Mouse (Mus musculus) lung, postnatal 10 days (tissue): ENCODE results near the gene Ptpn4.

Experiments
- DNase-seq: peaks from one replicate; pipeline ENCODE4 v3.0.0; 2021

The Ptpn4 gene

DNA sequence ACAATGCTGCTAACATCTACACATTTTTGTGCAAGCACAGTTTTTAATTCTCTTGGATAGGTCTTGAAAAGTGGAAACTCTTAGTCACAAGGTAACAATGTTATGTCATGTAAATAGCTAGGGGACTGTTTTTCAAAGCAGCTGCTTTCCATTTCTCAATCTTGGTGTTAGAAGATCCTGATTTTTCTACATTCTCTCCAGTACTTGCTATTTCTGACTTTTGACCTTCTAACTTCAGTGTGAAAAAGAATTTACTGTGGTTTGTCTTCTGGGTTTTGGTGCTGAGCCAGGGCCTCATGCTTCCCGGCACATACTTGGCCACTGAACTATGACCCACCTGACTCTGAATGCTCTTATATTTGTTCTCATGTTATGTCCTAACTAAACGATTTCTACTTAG lies 197.4 kb downstream of the Ptpn4 start:
- peak; percentile 10 for DNase-seq

DNA sequence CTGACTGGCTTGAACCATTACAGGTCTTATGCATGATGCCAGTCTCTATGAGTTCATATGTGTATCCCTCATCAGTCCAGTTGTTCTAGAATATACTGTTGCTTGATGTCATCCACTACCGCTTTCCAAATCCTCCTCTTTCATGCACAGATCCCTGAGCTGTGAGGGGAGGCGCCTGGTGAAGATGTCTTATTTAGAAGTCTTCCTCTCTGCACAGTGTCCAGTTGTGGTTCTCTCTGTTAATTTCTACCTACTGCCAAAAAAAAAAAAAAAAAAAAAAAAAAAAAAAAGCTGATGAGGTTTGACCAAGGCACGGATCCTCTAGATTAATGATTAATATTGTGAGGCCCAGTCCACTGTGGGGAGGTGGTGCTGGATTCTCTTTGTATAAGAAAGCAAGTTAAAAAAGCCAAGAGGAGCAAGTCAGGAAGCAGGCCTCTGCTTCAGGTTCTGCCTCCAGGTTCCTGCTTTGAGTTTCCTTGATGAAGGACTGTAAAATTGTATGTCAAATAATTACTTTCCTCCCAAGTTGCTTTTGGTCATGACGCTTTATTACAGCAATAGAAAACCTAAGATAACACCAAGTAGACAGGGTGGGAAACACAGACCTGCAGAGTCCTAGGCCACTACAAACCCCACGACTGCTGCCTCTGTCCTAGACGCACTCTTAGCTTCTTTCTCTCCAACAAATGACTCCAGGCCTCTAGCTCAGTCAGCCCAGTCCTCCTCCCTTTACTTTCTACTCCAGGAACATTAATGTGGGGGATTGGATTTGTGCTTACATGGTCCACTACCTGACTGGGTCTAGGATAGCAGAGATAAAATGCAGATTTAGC lies 200.0 kb downstream of the Ptpn4 start:
- DNase-seq, result no peak

DNA sequence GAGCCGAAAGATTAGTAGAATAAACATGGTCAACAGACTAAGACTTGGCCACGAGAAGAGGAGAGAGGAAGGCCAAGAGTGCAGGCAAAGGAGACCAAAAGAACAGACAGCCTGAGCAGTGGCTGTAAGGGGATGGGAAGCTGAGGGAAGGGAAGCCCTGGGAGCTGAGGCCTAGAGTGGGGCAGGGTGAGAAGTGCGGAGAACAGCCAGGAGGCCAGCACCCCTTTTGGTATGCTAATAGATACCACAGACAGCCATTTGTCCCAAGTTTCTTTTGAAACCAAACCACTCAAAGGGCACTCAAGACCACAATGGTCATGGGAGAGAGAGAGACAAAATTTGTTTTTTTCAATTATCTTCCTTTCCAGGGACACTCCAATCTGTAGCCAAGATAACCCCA lies 202.7 kb downstream of the Ptpn4 start:
- no peak for DNase-seq

DNA sequence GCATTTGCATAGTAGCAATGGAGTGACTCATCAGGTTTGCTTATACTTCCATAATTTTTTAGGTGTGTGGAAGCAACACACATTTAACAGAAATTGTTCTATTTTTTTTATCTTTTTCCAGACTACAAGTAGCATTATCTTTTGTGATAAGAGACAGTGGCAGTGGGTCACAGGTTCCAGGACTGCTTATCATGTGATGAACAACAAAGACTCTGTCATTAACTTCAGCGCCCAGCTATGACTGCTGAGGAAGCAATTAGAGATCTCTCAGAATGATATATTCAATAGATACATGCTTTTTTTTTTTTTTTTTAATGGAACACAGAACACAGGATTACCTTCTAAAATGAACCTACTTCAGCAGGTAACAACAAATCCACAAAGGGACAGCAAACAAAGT lies 207.0 kb downstream of the Ptpn4 start:
- DNase-seq, result no peak

DNA sequence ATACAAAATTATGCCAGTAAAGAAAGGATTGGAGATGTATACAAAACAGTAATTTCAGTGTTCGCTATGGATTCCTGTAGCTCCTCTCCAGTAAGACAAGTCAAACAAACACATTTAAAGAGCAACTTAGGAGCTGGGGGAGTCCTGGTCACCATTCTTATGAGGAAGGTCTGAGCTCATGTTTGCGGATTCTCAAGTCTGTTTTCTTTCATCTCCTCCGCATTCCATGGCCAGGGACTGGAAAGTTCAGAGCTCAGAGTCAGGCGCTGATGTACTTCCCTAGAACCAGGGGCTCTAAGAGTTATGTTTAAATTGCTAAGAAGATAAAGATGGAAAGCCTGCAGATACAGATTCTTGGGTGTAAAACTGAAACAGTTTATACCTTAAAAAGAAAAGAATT lies 210.6 kb downstream of the Ptpn4 start:
- DNase-seq, result no peak

DNA sequence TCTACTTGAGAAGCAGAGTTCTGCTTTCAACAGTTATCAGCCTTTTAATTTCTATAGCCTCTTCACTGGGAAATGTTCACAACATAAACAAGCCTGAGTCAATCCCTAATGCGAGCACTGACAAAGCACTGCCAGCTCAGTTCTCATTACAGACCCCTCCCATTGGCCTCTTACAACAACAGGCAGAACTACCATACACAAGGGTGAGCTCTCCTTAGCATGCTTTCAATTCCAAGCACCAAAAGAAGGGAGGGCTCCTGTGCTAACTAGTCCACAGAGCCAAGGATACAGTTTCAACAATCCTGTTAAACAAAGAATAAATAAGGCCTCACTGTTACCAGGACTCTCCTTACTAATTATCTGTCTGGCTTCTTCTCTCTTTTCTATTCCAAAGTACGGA lies 213.0 kb downstream of the Ptpn4 start:
- peak; percentile 3 for DNase-seq

DNA sequence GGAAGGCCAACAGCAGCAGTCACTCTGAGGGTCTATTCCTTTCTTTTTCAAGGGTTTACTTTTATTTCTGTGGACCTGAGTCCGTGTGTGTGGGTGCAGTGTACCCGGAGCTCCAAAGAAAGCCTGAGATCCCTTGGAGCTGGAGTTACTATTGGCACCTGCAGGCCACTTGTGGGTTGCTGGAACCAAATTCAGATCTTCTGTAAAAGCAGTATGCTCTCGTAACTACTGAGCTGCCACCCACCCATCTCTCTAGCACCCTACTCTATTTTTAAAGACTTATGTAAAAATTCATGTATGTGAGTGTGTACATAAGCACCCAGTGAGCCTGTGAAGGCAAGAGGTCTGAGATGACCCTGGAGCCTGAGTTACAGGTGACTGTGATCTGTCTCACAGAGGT lies 232.0 kb downstream of the Ptpn4 start:
- DNase-seq, result no peak
